Mouse (Mus musculus): ENCODE measurements around the gene Tll1.

DNA sequence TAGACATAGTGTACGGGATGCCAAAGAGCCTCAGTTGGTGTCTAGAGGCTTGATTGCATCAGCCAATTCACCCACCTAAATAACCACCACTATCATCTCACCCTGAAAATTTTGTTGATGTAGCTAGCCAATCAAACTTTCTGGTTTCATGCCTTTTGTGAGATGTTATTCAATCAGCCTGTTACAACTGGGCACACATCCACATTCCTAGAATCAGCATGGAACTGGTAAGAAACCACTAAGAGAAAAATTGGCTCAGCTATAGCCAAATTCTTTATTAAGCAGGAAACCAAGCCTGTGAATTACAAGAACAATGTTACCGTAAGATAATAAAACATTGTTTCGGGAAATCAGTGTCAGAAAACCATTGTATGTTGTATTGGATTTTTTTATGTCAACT is 176.5 kb downstream of the Tll1 start:
- no peak for TF ChIP-seq CTCF (IDR thresholded peaks at IDR 0.05; ENCODE audit: low read depth, low read length)
- no peak for TF ChIP-seq EP300 (IDR thresholded peaks at IDR 0.05; ENCODE audit: insufficient read depth, low read depth, low read length)
